8 mouse cellular contexts compared by ENCODE assay signal in genomic region chr1:37350886-37351651, GRCm38 (mm10). TPM values are rescaled to one million over a fixed set of nuclear protein-coding genes. Genes with fewer than 3 reads are reported as not detected.
DNase-seq lines count a peak whose midpoint lies in the region; ATAC-seq lines count a peak whose summit lies in the region.

No protein-coding gene starts in this region.

- WGBS in kidney, embryonic 14.5 days: 74% methylated on average over 7 of the region's 7 CpGs
- 60% methylated on average over 7 of the region's 7 CpGs for WGBS in midbrain, embryonic 16.5 days

- H3K36me3 ChIP-seq in kidney, embryonic 14.5 days (ENCODE audit: control insufficient read depth, insufficient read depth, low read length): no peaks in the 10 kb centered on the region
- no peaks in the 10 kb centered on the region for H3K36me3 ChIP-seq in midbrain, embryonic 16.5 days (ENCODE audit: control insufficient read depth, insufficient read depth, low read length)

- H3K9me3 ChIP-seq in kidney, embryonic 14.5 days (ENCODE audit: control insufficient read depth, low read length): no peaks in the 10 kb centered on the region
- H3K9me3 ChIP-seq in midbrain, embryonic 16.5 days (replicated peaks; ENCODE audit: control insufficient read depth, low read length, poor library complexity, severe bottlenecking): no peaks in the 10 kb centered on the region

- no peak overlapping the region for H3K4me3 ChIP-seq in kidney, embryonic 14.5 days (ENCODE audit: low read length)
- no peak overlapping the region for H3K4me3 ChIP-seq in midbrain, embryonic 16.5 days (ENCODE audit: low read depth, low read length)

- no peak for ATAC-seq in kidney, embryonic 14.5 days (ENCODE audit: low FRiP score, low TSS enrichment)
- ATAC-seq in midbrain, embryonic 16.5 days: peak; percentile 78
- ATAC-seq in erythroid progenitor cell, adult 5-6 weeks (replicated peaks; ENCODE audit: low FRiP score, poor library complexity, severe bottlenecking): no peak
- no peak for ATAC-seq in activated CD4-positive, CD25-positive, alpha-beta regulatory T cell, adult 4 months

- H3K4me1 ChIP-seq in kidney, embryonic 14.5 days (ENCODE audit: control insufficient read depth, insufficient read depth, low read length): no peaks in the 10 kb centered on the region
- H3K4me1 ChIP-seq in midbrain, embryonic 16.5 days (ENCODE audit: control insufficient read depth, insufficient read depth, low read length): no peaks in the 10 kb centered on the region

- H3K27ac ChIP-seq in kidney, embryonic 14.5 days (ENCODE audit: low read depth, low read length): no peak overlapping the region
- H3K27ac ChIP-seq in midbrain, embryonic 16.5 days (ENCODE audit: low read length): no peak overlapping the region

- H3K27me3 ChIP-seq in kidney, embryonic 14.5 days (ENCODE audit: control insufficient read depth, insufficient read depth, low read length): no peaks in the 10 kb centered on the region
- H3K27me3 ChIP-seq in midbrain, embryonic 16.5 days (ENCODE audit: control insufficient read depth, insufficient read depth, low read depth, low read length): no peaks in the 10 kb centered on the region

- H3K4me2 ChIP-seq in kidney, embryonic 14.5 days (replicated peaks; ENCODE audit: low read depth, low read length): no peak overlapping the region
- no peak overlapping the region for H3K4me2 ChIP-seq in midbrain, embryonic 16.5 days (ENCODE audit: low read length)

- DNase-seq in kidney, postnatal 36 days: peak; percentile 8 to 14
- DNase-seq in frontal cortex, adult 2 months (ENCODE audit: extremely low spot score in 1 of 2, low spot score in 1 of 2): peak; percentile 70 to 78
- DNase-seq in layer of hippocampus, postnatal 36 days: peak; percentile 60 to 64
- no peak for DNase-seq in adrenal gland, adult (ENCODE audit: inconsistent age in 2 of 2, low spot score in 1 of 2)

- no peak overlapping the region for H3K9ac ChIP-seq in kidney, embryonic 14.5 days (ENCODE audit: low read depth, low read length)
- no peak overlapping the region for H3K9ac ChIP-seq in midbrain, embryonic 16.5 days (ENCODE audit: low read depth, low read length)

RNA-seq across cellular contexts. Expression of gene Inpp4a, which starts 51.4 kb away (rescaled TPM):
- polyA plus RNA-seq in kidney, embryonic 14.5 days (2014; fragmentation: Nextera tagmentation; extraction: Ambion mirVana): 17.8 and 18.6 TPM in 2 replicates
- polyA plus RNA-seq in frontal cortex, adult 2 months (2012; rRNA removed): 85.8 and 89.0 TPM in 2 replicates
- total RNA-seq in layer of hippocampus, postnatal 36 days (2021): 100 to 1,000 TPM; 159 to 165 TPM
- 78.9 and 79.9 TPM in 2 replicates for polyA plus RNA-seq in midbrain, embryonic 16.5 days (2015; fragmentation: Nextera tagmentation; extraction: Ambion mirVana)
- total RNA-seq in erythroid progenitor cell, adult 5-6 weeks (2015; ENCODE audit: low replicate concordance): 2.9 and 6.7 TPM in 2 replicates
- 2.2 and 3.0 TPM in 2 replicates for total RNA-seq in erythroid progenitor cell, adult 5-6 weeks (2017; ENCODE audit: low replicate concordance)
- 10 to 100 TPM; 58.0 to 60.7 TPM for polyA plus RNA-seq in activated CD4-positive, CD25-positive, alpha-beta regulatory T cell, adult 4 months (2017; shearing (Covaris generic))

Comparison
In these comparisons a context has a peak if more than half of its experiments do, and no peak if none do; other contexts are left out.
1. DNase-seq: peak in kidney, postnatal 36 days (2 of 2), frontal cortex, adult 2 months (2 of 2) and layer of hippocampus, postnatal 36 days (2 of 2); none in adrenal gland, adult (0 of 2).